Mouse (Mus musculus): ENCODE results near the gene Gm49333. TPM values are rescaled to one million over a fixed set of nuclear protein-coding genes. Genes with fewer than 3 reads are reported as not detected.

Gm49333 gene
- polyA plus RNA-seq, 1 experiment from 2014 or later: not detected

- H3K27me3 ChIP-seq (ENCODE audit: control insufficient read depth, insufficient read depth, low read depth, low read length): peaks cover 17% of the 10 kb centered on the region
- H3K4me1 ChIP-seq (replicated peaks; ENCODE audit: control insufficient read depth, insufficient read depth, low read length): no peaks in the 10 kb centered on the region
- ATAC-seq (ENCODE audit: low read depth): no peak
- no peaks in the 10 kb centered on the region for H3K9me3 ChIP-seq (ENCODE audit: control insufficient read depth, low read length)
- 36% methylated on average over 7 of the region's 7 CpGs for WGBS
- H3K27ac ChIP-seq (ENCODE audit: low read length): no peak overlapping the region
- H3K4me2 ChIP-seq (ENCODE audit: low read depth, low read length): no peak overlapping the region
- no peaks in the 10 kb centered on the region for H3K36me3 ChIP-seq (ENCODE audit: control insufficient read depth, insufficient read depth, low read length)
- H3K4me3 ChIP-seq (ENCODE audit: low read length): no peak overlapping the region
- no peak overlapping the region for H3K9ac ChIP-seq (ENCODE audit: low read length)
Observed at GRCm38 (mm10) chr16:20596687-20597441, 14.5 kb upstream of the Gm49333 start.

DNA sequence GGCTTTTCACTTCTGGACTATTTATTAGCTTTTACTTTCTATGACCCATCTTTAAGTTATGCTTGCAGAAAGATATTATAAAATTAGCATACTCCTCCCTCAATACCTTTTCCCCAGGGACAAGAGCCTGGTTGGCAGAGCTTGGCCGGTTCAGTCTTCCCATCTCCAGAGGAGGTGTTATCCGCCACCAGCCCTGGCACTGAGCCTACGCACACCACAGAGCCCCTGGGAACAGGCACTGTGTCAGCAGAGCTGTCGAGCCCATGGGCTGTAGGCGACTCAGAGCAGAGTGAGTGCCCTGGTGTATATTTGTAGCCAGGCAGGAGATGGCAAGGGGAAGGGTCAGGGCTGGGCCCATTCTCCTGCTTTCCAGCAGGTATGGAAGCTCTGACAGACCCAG lies 10.9 kb upstream of the Gm49333 start:
- no peak overlapping the region for H3K4me2 ChIP-seq (ENCODE audit: low read depth, low read length)
- no peak overlapping the region for H3K27ac ChIP-seq (ENCODE audit: low read length)
- peaks cover 2% of the 10 kb centered on the region; the same call in 1 of the 2 replicates for H3K36me3 ChIP-seq (ENCODE audit: control insufficient read depth, insufficient read depth, low read length)
- H3K4me3 ChIP-seq (ENCODE audit: low read length): no peak overlapping the region
- H3K27me3 ChIP-seq (ENCODE audit: control insufficient read depth, insufficient read depth, low read depth, low read length): no peaks in the 10 kb centered on the region
- H3K4me1 ChIP-seq (replicated peaks; ENCODE audit: control insufficient read depth, insufficient read depth, low read length): no peaks in the 10 kb centered on the region
- 52% methylated on average over 5 of the region's 5 CpGs for WGBS
- ATAC-seq (ENCODE audit: low read depth): no peak
- H3K9ac ChIP-seq (ENCODE audit: low read length): no peak overlapping the region
- no peaks in the 10 kb centered on the region for H3K9me3 ChIP-seq (ENCODE audit: control insufficient read depth, low read length)

DNA sequence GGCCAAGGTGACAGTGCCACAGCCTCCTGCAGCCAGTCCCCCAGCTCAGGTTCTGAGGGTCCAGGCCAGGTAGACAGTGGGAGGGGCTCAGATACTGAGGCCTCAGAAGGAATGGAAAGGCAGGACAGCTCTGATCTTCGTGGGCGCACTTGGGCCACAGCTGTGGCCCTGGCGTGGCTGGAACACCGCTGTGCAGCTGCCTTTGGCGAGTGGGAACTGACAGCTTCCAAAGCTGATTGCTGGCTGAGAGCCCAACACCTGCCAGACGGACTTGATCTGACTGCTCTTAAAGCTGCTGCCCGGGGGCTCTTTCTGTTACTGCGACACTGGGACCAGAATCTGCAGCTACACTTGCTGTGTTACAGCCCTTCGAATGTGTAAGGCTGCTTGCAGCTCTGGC lies 6.7 kb upstream of the Gm49333 start:
- no peak overlapping the region for H3K4me2 ChIP-seq (ENCODE audit: low read depth, low read length)
- H3K27ac ChIP-seq (ENCODE audit: low read length): no peak overlapping the region
- H3K4me3 ChIP-seq (ENCODE audit: low read length): no peak overlapping the region
- peaks cover 2% of the 10 kb centered on the region; the same call in 1 of the 2 replicates for H3K4me1 ChIP-seq (replicated peaks; ENCODE audit: control insufficient read depth, insufficient read depth, low read length)
- no peak for ATAC-seq (ENCODE audit: low read depth)
- peaks cover 11% of the 10 kb centered on the region for H3K36me3 ChIP-seq (ENCODE audit: control insufficient read depth, insufficient read depth, low read length)
- H3K9me3 ChIP-seq (ENCODE audit: control insufficient read depth, low read length): no peaks in the 10 kb centered on the region
- 54% methylated on average over 9 of the region's 9 CpGs for WGBS
- no peak overlapping the region for H3K9ac ChIP-seq (ENCODE audit: low read length)
- no peaks in the 10 kb centered on the region for H3K27me3 ChIP-seq (ENCODE audit: control insufficient read depth, insufficient read depth, low read depth, low read length)

GRCm38 (mm10) chr16:20610501-20611356 lies 681 bp upstream of the Gm49333 start:
- H3K27ac ChIP-seq (ENCODE audit: low read length): peak overlapping the region; percentile 90
- peak overlapping the region; percentile 94 for H3K4me3 ChIP-seq (ENCODE audit: low read length)
- peak overlapping the region; percentile 86 for H3K9ac ChIP-seq (ENCODE audit: low read length)
- ATAC-seq (ENCODE audit: low read depth): peak; percentile 74
- WGBS: under 1% methylated on average over 28 of the region's 28 CpGs
- H3K9me3 ChIP-seq (ENCODE audit: control insufficient read depth, low read length): no peaks in the 10 kb centered on the region
- H3K27me3 ChIP-seq (ENCODE audit: control insufficient read depth, insufficient read depth, low read depth, low read length): no peaks in the 10 kb centered on the region
- peaks cover 6% of the 10 kb centered on the region; the same call in 1 of the 2 replicates for H3K4me1 ChIP-seq (replicated peaks; ENCODE audit: control insufficient read depth, insufficient read depth, low read length)
- peaks cover 7% of the 10 kb centered on the region; the same call in 1 of the 2 replicates for H3K36me3 ChIP-seq (ENCODE audit: control insufficient read depth, insufficient read depth, low read length)
- H3K4me2 ChIP-seq (ENCODE audit: low read depth, low read length): peak overlapping the region; percentile 99

DNA sequence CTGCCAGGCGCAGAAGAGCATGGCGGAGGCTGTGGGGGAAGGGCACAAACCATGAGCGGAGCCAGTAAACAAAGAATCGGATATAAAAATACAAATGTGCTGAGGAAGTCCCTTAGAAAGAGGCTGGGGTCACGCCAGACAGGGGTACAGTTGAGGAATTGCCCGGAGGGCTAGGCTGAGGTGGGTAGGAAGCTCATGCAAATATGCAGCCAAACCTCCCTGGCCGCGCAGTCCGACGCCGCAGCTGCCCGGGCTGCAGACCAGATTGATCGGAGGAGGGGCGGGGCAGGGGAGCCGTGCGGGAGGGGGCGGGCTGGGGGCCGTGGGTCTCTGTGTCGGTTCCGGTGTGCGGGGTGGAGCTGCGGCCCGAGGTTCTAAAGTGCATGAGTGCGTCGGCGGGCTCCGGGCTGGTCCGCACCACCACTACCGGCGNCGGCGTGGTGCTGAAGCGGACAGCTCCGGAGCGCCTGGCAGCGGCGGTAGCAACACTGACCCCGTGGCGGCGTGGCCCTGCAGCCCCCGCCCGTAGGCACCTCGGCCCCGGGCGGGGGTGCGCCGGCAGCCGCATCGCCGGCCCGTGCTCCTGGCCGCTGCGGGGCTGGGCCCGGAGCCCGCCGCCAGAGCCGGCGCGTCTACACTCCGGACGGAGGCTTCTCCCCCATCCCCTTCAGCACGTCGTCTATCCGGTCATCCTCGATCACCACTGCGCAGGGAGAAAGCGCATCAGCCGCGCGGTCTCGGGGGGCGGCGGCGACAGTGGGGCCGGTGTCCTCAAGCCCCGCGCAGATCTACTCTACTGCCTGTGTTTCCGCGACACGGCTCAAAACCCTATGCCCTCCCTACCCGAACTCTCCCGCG lies 8.4 kb downstream of the Gm49333 start:
- H3K4me3 ChIP-seq (ENCODE audit: low read length): peak overlapping the region; percentile 75
- ATAC-seq (ENCODE audit: low read depth): peak; percentile 66
- 3% methylated on average over 69 of the region's 83 CpGs for WGBS
- H3K9ac ChIP-seq (ENCODE audit: low read length): no peak overlapping the region
- peaks cover 23% of the 10 kb centered on the region for H3K4me1 ChIP-seq (replicated peaks; ENCODE audit: control insufficient read depth, insufficient read depth, low read length)
- H3K4me2 ChIP-seq (ENCODE audit: low read depth, low read length): peak overlapping the region; percentile 82
- no peaks in the 10 kb centered on the region for H3K9me3 ChIP-seq (ENCODE audit: control insufficient read depth, low read length)
- H3K27ac ChIP-seq (ENCODE audit: low read length): no peak overlapping the region
- H3K36me3 ChIP-seq (ENCODE audit: control insufficient read depth, insufficient read depth, low read length): no peaks in the 10 kb centered on the region
- peaks cover 22% of the 10 kb centered on the region for H3K27me3 ChIP-seq (ENCODE audit: control insufficient read depth, insufficient read depth, low read depth, low read length)

- no peaks in the 10 kb centered on the region for H3K9me3 ChIP-seq (ENCODE audit: control insufficient read depth, low read length)
- no peaks in the 10 kb centered on the region for H3K36me3 ChIP-seq (ENCODE audit: control insufficient read depth, insufficient read depth, low read length)
- peak overlapping the region; percentile 75 for H3K4me3 ChIP-seq (ENCODE audit: low read length)
- H3K27ac ChIP-seq (ENCODE audit: low read length): no peak overlapping the region
- ATAC-seq (ENCODE audit: low read depth): no peak
- WGBS: under 1% methylated on average over 9 of the region's 9 CpGs
- H3K9ac ChIP-seq (ENCODE audit: low read length): no peak overlapping the region
- peaks cover 23% of the 10 kb centered on the region for H3K4me1 ChIP-seq (replicated peaks; ENCODE audit: control insufficient read depth, insufficient read depth, low read length)
- peak overlapping the region; percentile 82 for H3K4me2 ChIP-seq (ENCODE audit: low read depth, low read length)
- peaks cover 22% of the 10 kb centered on the region for H3K27me3 ChIP-seq (ENCODE audit: control insufficient read depth, insufficient read depth, low read depth, low read length)
Observed at GRCm38 (mm10) chr16:20620399-20620735, 9.0 kb downstream of the Gm49333 start.

- H3K9ac ChIP-seq (ENCODE audit: low read length): peak overlapping the region; percentile 65
Observed at GRCm38 (mm10) chr16:20620751-20621190, 9.4 kb downstream of the Gm49333 start.

GRCm38 (mm10) chr16:20621191-20621990 lies 10.0 kb downstream of the Gm49333 start, which contains the start of gene Camk2n2:
Camk2n2 (minus strand) TSS chr16:20621287.
- WGBS: under 1% methylated on average over 67 of the region's 92 CpGs
- no peaks in the 10 kb centered on the region for H3K36me3 ChIP-seq (ENCODE audit: control insufficient read depth, insufficient read depth, low read length)
- ATAC-seq (ENCODE audit: low read depth): peak; percentile 62
- H3K27ac ChIP-seq (ENCODE audit: low read length): peak within 1 kb of the TSS; percentile 49
- H3K4me1 ChIP-seq (replicated peaks; ENCODE audit: control insufficient read depth, insufficient read depth, low read length): peaks cover 23% of the 10 kb centered on the region
- H3K4me2 ChIP-seq (ENCODE audit: low read depth, low read length): peak within 1 kb of the TSS; percentile 82
- H3K4me3 ChIP-seq (ENCODE audit: low read length): peak within 1 kb of the TSS; percentile 75
- H3K27me3 ChIP-seq (ENCODE audit: control insufficient read depth, insufficient read depth, low read depth, low read length): peaks cover 22% of the 10 kb centered on the region
- H3K9me3 ChIP-seq (ENCODE audit: control insufficient read depth, low read length): no peaks in the 10 kb centered on the region
- H3K9ac ChIP-seq (ENCODE audit: low read length): peak within 1 kb of the TSS; percentile 65

More at GRCm38 (mm10) chr16:20620751-20621190, 9.4 kb downstream of the Gm49333 start:
- peaks cover 23% of the 10 kb centered on the region for H3K4me1 ChIP-seq (replicated peaks; ENCODE audit: control insufficient read depth, insufficient read depth, low read length)
- no peaks in the 10 kb centered on the region for H3K36me3 ChIP-seq (ENCODE audit: control insufficient read depth, insufficient read depth, low read length)
- WGBS: 0% methylated on average over 32 of the region's 32 CpGs
- peak overlapping the region; percentile 75 for H3K4me3 ChIP-seq (ENCODE audit: low read length)
- no peak overlapping the region for H3K27ac ChIP-seq (ENCODE audit: low read length)
- H3K27me3 ChIP-seq (ENCODE audit: control insufficient read depth, insufficient read depth, low read depth, low read length): peaks cover 22% of the 10 kb centered on the region
- peak; percentile 5; the same call in 1 of the 2 replicates for ATAC-seq (ENCODE audit: low read depth)
- no peaks in the 10 kb centered on the region for H3K9me3 ChIP-seq (ENCODE audit: control insufficient read depth, low read length)
- peak overlapping the region; percentile 82 for H3K4me2 ChIP-seq (ENCODE audit: low read depth, low read length)

All from lung, embryonic 16.5 days (tissue).